Mouse (Mus musculus): ENCODE results near the gene Gosr2. TPM values are rescaled to one million over a fixed set of nuclear protein-coding genes. Genes with fewer than 3 reads are reported as not detected.
A peak's percentile ranks its signal among the peaks of the same experiment; 100 is the strongest.

Gosr2 gene
- total RNA-seq, 2 experiments from 2014 or later, result 34.7 to 34.9 TPM

DNA sequence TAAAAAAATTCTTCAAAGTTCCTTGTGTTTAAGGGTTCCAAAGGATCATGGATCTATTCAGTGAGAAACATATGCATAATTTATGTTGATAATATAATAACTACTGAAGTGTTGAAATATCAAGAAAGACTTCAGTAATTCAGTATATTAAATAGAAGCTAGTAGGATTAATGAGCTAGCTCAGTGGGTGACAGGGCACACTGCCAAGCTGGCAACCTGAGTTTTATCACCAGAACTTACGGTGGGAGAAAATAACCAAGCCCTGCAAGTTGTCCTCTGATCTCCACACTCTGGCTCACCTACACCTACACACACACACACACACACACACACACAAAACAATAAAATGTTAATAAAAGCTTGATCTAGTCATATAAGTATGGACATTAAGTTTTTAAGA is 4.5 kb downstream of the Gosr2 start:
- no peak for DNase-seq
- intact Hi-C loops (cut with DNase I), result no loop called here

DNA sequence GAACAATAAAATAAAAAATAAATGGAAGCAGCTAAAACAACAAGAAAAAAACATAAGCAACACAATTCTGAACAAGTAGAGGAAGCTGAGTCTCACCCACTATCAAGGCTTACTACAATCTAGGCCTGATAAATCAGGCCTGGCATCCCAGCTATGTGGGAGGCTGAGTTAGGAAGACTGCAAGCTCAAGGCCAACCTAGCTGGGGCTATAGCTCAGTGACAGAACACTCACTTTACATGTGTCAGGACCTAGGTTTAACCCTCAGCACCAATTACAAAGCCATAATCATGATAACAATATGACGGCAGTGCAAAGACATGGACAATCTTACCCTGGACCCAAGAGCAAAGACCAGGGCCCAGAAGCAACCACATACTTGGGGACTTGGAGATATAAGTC is 6.7 kb downstream of the Gosr2 start:
- intact Hi-C loops (cut with DNase I), result no loop called here
- DNase-seq, result no peak

DNA sequence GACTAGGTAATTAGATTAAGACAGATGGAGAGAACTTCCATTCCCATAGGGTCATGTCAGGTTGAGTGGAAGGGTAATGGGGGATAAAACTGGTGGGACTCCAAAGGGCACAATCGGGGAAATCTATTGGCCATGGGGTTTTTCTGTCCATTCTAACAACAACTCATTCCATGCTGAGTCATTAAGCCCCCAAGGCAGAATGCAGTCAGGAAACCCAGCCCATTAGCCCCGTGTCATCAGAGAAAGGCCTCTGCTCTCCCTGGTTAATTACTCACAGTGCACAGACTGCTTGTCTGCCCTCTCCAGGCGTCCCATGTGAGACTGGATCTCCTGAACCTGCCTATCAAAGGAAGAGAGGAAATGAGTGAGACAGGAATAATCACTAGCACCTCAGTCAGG is 8.7 kb downstream of the Gosr2 start:
- DNase-seq, result no peak
- intact Hi-C loops (cut with DNase I), result no loop called here

DNA sequence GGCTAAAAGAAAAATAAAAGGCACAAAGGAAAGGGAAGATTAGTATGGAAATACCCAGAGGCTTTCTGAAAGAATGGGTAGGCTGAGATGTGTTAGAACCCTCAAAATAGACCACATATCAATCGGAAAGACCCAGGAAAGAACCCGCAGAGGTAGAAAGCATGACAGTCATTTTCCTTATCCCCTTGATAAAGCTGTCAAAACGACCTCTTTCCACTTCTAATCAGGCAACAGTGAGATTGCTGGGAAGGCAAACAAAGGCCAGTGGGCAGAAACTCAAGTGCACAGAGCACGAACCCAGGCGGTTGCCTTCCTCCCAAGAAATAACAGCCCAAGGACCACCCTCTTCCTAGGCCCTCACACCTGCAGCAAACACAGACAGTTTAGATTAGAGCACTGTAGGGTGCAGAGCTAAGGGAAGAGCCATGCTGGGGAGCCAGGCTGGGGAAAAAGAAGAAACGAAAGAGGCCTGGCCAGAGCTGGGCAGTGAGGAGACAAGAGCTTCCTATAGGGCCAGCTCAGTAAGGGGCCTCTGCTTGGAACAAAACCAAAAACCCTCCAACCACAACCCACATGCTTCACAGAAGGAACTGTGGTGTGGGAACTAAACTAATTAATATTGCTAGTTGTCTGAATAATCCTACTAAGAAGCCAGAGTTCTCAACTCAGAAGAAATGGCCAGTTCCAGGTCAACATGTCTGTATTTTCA is 9.3 kb downstream of the Gosr2 start:
- intact Hi-C loops (cut with DNase I), result no loop called here
- DNase-seq, result no peak

DNA sequence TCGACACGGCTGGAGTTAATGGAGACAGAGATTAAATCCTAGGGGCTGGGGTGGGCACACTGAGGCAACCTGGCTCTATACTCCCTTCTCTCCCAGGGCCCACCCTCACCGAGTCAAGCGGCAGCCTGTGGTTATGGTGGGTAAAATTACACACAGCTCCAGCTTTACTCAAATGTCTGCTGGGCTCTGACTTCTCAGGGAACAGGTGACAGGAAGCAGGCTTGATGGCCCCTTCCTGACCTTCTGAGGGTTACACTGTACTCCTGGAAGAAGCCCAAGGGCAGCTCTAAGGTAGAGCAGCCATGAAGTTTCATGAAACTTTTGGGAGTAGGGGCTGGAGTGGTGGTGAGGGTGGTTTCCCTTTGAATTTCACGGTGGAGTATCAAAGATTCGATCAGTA is 11.0 kb downstream of the Gosr2 start:
- intact Hi-C loops (cut with DNase I), result no loop called here
- no peak for DNase-seq

DNA sequence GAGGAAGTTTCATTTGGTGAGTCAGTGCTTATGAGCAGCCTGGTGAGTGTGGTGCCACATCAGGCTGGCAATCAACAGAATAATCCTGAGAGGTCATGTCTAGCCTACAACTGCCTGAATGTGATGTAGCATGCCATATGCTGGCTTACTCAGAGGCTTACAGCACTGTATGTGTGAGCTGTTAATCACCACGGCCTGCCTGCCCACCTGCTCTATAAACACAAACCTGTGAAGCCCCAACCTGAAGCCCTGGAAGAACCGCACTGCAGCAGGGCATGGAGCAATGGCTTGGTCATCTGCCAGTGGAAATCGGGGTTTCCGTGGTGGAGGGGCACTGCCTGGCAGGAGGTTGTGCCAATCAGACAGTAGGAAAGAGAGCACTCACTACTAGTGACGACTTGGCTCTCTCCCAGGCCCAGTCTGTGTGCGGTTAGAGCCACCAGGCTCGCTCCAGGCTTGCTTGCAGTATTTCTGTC is 12.4 kb downstream of the Gosr2 start:
- intact Hi-C loops (cut with DNase I), result no loop called here

DNA sequence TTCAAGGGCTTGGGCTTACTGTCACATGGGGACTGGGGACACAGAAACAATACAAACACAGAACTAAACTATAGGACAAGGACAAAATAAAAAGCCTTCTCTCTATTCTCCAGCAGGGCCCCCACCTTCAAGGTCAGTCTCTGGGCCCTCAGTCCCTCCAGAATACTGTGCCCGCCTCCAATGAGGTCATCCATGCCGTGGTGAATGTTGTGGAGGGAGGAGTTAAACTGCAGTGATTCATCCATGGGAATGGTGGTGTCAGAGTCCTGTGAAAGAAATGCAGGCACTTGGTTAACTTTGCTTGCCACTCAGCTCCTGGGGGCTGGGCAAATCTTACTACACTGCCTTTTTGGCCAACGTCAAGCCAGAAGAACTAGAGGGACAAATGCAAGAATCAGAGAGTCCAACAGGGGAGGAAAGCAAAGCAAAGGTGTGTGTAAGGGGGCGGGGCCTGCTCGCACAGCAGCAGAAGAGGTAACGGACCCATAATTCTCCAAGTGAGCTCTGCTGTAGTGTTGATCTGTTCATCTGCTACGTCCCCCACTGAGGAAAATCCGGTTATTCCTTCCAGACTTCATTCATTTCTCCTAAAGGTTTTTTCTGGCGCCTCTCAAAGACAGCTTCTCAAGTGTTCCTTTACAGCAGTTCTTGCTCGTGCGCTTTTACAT is 13.9 kb downstream of the Gosr2 start:
- intact Hi-C loops (cut with DNase I), result no loop called here
- no peak for DNase-seq

More for the DNA sequence above, 12.4 kb downstream of the Gosr2 start:
- no peak for DNase-seq

DNA sequence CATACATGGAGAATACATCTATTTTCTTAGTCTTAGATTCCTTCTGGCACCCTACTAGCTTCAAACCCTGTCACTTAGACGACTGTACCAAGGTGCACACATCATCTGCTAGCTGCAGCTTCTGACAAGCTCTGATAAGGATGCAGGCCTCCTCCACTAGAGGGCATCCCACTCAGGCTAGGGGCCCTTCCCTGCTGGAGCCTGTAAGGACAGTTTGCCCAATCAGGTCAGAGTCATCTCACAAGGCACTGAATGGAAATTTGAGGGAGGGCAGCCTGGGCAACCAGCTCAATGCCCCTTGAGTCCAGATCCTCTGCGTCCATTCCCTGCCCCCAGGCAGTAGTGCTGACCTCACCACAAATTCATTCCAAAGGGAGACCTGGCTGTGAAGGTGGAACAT is 20.7 kb downstream of the Gosr2 start:
- intact Hi-C loops (cut with DNase I), result loop anchor here (5.0 to 10.0 kb wide), 2 partner anchors 45 to 342 kb away; no protein-coding TSS in a partner anchor
- DNase-seq, result peak; percentile 33 to 56

DNA sequence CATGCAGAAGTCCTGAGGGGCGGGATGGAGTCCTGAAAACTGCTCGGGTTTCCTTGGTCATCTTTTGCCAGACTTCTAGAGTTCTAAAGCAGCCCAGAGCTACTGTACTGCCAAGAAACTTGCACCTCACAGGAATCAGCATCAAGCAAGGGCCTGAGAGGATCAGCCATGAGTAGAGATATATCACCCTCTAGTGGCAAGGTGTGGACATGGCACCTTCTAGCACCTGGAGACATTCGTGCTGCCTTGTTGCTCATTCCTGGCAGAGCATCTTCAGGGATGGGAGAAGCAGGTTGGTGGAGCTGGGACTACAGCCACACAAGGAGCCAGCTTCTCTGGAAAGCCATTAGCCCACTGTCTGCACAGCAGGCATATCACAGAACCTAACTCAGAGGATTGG is 22.1 kb downstream of the Gosr2 start:
- intact Hi-C loops (cut with DNase I), result loop anchor here (1.0 to 10.0 kb wide), 4 partner anchors 36 to 341 kb away; no protein-coding TSS in a partner anchor
- DNase-seq, result peak; percentile 36 to 49

DNA sequence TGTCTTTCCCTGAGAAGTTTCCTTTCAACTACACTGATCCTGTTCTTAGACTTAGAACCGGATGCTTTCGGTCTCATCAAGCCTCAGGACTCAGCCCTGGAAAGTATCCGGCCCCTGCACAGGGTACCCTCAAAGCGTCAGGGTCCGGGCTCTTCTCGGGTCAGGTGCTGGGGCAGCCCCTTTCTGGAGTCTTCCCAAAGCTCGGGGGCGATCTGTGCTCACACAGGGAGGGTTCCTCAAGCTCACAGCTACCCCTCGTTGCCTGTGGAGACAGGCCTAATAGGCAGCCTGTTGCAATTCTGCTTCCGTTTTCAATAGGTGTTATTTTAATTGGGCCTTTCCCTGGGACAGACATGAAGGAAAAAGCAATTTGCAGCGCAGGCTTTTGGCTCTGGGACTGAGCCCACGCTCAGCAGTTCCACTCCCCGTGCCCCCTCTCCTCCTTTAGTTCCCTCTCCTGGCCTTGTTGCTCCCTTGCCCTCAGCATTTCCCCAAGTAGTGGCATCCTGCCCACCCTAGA is 30.7 kb downstream of the Gosr2 start:
- DNase-seq, result no peak
- intact Hi-C loops (cut with DNase I), result no loop called here

DNA sequence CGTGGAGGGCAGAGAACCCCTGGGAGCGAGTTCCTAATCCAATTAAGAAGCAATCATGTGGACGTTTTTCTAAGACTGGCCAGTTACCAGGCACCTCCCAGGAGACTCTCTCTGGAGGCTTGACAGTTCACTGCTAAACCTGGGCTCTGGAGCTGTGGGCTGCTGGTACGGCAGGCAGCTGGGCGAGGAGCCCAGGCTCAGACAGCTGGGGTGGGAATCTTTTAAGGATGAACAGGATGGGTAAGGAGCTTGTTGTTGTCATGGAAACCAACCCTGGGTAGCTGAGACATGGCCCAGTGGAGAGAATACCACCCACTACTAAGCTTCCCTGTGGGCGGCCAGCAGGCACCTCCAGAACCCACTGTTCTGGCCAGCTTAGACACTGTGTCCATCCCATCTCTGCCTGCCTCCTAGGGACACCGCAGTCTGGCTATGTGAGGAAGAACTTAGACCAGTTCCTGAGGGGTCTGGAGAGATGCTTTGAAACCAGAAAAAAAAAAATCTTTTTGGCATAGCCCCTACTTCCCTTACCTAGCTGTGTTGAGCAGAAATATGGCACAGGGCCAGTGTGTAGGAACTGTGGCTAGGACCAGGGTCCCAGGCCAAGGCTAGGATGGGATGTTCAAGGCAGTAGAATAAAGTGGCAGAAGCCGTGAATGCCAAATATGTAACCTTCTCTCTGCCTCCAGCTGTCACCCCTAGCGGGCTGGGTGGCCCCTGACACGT is 31.4 kb downstream of the Gosr2 start:
- DNase-seq, result no peak
- intact Hi-C loops (cut with DNase I), result no loop called here

DNA sequence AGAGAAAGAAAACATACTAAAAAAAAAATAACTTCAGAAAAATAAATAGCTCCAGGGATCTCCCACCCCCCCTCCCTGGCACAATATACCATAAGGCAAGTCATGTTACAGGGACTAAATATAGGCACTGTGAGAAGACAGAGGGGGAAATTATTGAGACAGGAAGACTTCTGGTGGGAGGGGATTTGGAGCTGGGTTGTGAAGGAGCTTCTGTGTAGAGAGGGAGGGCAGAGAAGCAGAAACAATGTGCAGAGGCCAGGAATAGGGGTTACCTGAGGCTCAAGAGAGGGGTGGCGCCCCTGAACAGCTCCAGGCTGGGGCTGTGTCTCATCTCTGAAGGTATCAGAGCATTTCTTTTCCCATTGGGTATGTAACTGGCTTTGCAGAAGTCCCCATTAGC is 32.0 kb downstream of the Gosr2 start:
- intact Hi-C loops (cut with DNase I), result no loop called here
- DNase-seq, result no peak

DNA sequence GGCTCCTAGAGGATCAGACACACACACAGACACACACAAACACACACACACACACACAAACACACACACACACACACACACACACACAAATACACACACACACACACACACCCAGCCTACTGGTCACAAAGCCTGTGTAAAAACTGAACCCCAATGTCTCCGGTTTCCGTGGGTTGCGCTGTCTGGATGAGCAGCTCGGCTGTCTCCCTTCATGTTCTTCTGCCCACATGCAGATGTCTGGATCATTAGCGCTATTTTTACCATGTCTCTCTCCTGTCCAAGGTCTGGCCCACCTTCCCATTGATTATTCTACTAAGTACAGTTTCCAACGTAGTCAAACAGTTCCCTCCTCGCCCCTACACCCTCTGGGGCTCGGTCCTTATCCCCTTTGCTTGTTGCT is 34.6 kb downstream of the Gosr2 start:
- no peak for DNase-seq
- intact Hi-C loops (cut with DNase I), result no loop called here

DNA sequence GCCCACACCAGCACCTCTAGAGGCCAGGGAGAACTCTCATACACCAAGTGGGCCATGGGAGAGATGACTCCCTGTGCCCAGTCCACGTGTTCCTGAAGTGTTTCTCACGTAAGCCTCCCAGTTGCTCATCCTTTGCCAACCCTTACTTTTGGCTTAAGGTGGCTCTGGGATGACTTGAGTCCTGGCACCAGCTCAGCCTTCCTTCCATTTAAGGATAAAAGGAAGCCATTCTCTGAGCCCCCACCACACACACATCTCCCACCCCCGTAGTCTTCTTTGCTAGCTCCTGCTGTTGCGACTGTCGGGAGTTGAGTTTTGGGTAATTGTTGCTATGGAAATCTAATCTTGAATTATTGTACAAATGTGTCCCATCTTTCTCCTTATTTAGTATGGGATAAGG is 35.2 kb downstream of the Gosr2 start:
- no peak for DNase-seq

DNA sequence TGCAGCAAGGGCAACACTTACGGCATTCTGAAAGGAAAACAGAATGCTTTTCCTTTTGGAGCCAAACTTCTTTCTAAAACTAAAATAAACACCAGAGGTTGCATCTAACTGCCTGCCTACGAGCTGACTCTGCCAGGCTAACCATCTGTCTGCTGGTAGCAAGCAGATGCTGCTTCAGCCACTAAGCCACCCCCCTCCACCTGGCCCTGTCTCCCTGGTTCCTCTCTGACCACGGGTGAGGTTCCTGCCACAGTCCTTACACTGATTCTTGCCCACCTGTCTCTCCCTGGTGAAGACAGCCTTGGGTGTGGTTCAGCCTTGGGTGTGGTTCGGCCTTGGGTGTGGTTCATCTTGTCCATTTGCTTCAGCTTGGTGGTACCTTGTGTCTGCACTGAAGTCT is 35.8 kb downstream of the Gosr2 start:
- no peak for DNase-seq
- intact Hi-C loops (cut with DNase I), result no loop called here

More for the DNA sequence above, 35.2 kb downstream of the Gosr2 start:
- intact Hi-C loops (cut with DNase I), result no loop called here

DNA sequence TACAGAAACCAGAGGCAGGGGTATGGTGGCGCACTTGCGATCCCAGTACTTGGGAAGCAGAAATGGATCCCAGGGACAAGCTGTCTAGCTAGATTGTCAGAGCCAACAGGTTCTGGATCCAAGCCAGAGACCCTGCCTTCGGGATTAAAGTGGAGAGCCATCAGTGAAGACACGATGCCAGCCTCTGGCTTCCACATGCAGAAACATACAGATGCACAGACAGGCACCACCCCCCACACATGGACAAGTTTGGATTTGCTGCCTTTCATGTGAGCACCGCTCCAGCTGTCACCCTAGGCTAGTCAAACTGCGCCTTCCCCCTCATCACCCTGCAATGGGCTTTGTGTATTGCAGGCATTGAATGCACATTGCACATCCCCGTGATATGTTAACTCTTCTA is 39.5 kb downstream of the Gosr2 start:
- intact Hi-C loops (cut with DNase I), result no loop called here

DNA sequence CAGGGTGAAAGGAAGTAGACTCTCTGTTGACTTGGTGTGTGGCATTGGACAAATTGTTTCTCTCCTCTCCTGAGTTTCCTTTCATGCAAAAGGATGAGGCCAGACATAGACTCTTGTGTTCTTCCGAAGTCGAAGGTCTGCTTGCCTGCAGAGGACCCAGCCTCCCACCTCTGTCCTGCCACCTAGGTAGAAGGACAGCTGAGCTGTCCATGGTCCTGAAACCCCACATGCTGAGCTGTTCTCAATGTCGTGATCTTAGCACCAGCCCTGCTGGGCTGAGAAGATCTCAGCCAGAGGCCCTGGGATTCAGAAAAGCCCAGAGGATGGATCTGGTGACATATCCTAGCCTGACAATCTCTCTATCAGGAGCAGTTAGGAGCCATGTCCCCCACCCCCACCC is 41.2 kb downstream of the Gosr2 start:
- intact Hi-C loops (cut with DNase I), result no loop called here

More for the DNA sequence above, 39.5 kb downstream of the Gosr2 start:
- DNase-seq, result no peak

DNA sequence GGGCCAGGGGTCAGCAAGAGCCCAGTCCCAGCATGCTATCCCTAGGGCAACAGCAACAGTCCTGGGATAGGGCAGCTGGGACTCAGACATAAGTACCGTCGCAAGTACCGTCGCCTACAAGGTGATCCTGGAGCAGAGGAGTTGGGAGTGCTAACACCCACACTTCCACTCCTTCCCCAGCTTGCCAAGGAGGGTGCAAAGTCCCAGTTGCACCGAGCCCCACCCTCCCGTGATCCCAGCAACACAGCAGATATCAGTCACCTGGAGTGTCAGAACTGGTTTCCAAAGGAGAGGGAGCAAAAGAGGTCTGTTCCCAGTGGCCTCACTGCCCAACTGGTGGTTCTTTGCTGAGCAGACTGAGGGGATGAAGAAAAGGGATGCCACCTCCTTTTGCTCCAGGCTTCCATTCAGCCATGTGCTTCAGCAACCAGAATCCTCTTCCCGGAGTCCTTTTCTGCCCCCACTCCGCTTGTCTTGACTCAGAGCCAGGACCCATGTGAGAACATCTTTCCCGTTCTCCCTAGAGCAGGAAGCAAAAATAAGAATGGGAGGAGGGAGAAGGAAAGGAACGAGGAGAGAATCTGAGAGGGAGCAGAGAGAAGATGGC is 44.2 kb downstream of the Gosr2 start:
- DNase-seq, result no peak
- intact Hi-C loops (cut with DNase I), result no loop called here

More for the DNA sequence above, 41.2 kb downstream of the Gosr2 start:
- peak; percentile 31 to 46 for DNase-seq

DNA sequence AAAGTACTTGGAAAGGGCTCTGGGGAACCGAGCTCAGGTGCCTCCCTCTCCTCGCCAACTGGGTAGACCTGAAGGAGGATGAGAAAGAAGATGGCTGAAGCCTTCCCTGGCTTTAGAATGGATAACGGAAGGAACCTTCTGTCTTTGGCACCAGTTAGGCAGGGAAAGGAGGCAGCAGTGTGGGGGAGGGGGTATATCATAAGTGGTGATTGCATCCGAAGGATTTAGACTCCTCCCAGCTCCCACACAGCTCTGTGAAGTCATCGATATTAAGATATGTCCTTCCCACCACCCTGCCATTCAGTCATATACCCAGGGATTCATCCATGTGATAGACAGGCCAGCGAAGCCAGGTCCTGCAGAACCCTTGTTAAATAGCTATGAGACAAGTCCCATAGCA is 46.3 kb downstream of the Gosr2 start:
- intact Hi-C loops (cut with DNase I), result no loop called here
- DNase-seq, result no peak

DNA sequence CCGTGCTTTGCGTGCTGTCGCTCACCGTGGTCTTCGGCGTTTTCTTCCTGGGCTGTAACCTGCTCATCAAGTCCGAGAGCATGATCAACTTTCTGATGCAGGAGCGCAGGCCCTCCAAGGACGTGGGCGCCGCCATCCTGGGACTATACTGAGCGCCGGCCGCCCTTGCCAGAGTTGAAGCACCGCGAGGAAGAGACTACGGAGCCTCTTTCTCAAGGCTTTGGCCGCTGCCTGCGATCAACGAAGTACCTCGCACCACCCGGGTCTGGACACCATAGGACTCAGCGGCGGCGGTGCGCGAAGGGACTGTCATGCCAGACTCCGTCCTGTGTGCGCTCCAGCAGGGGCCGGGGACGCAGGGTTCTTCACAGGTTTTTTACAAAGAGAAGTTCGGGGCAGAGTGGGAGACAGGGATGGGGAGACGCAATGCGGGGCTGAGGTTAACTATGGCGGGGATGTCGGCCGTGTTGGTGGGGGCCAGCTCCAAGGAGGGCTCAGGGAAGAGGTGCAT is 47.7 kb downstream of the Gosr2 start:
- intact Hi-C loops (cut with DNase I), result no loop called here
- DNase-seq, result no peak

Measured in heart, postnatal 36 days (tissue).